Mouse (Mus musculus): ENCODE data around the gene Cep170.

The Cep170 gene

GRCm38 (mm10) chr1:176825084-176825483 lies 11.2 kb upstream of the Cep170 start:
- no peak for DNase-seq (ENCODE audit: low read depth, low spot score)

- no peak for DNase-seq (ENCODE audit: low read depth, low spot score)
Measured at GRCm38 (mm10) chr1:176824611-176825010, 10.7 kb upstream of the Cep170 start.

GRCm38 (mm10) chr1:176823889-176824288 lies 10.0 kb upstream of the Cep170 start:
- DNase-seq (ENCODE audit: low read depth, low spot score) = no peak

- DNase-seq (ENCODE audit: low read depth, low spot score) = no peak
Measured at GRCm38 (mm10) chr1:176822949-176823348, 9.1 kb upstream of the Cep170 start.

- DNase-seq (ENCODE audit: low read depth, low spot score) = no peak
Measured at GRCm38 (mm10) chr1:176821929-176822328, 8.1 kb upstream of the Cep170 start.

- peak; percentile 53 for DNase-seq (ENCODE audit: low read depth, low spot score)
Measured at GRCm38 (mm10) chr1:176818763-176819162, 4.9 kb upstream of the Cep170 start.

- DNase-seq (ENCODE audit: low read depth, low spot score) = no peak
Measured at GRCm38 (mm10) chr1:176818147-176818546, 4.3 kb upstream of the Cep170 start.

- DNase-seq (ENCODE audit: low read depth, low spot score) = no peak
Measured at GRCm38 (mm10) chr1:176816728-176817127, 2.9 kb upstream of the Cep170 start.

GRCm38 (mm10) chr1:176814591-176815062 lies 760 bp upstream of the Cep170 start, which contains the start of gene Sdccag8:
Gene Sdccag8, plus strand, starts transcription at chr1:176814660.
- DNase-seq (ENCODE audit: low read depth, low spot score) = peak; percentile 96

- peak; percentile 83 for DNase-seq (ENCODE audit: low read depth, low spot score)
Measured at GRCm38 (mm10) chr1:176813292-176814035, 403 bp downstream of the Cep170 start.

GRCm38 (mm10) chr1:176812491-176813291 lies 1.2 kb downstream of the Cep170 start:
- peak; percentile 40 for DNase-seq (ENCODE audit: low read depth, low spot score)

- DNase-seq (ENCODE audit: low read depth, low spot score) = no peak
Measured at GRCm38 (mm10) chr1:176811892-176812291, 2.0 kb downstream of the Cep170 start.

- no peak for DNase-seq (ENCODE audit: low read depth, low spot score)
Measured at GRCm38 (mm10) chr1:176810161-176810560, 3.7 kb downstream of the Cep170 start.

- peak; percentile 88 for DNase-seq (ENCODE audit: low read depth, low spot score)
Measured at GRCm38 (mm10) chr1:176800728-176801365, 13.0 kb downstream of the Cep170 start.

- no peak for DNase-seq (ENCODE audit: low read depth, low spot score)
Measured at GRCm38 (mm10) chr1:176798673-176799072, 15.2 kb downstream of the Cep170 start.

- DNase-seq (ENCODE audit: low read depth, low spot score) = peak; percentile 74
Measured at GRCm38 (mm10) chr1:176792175-176792574, 21.7 kb downstream of the Cep170 start.

- DNase-seq (ENCODE audit: low read depth, low spot score) = no peak
Measured at GRCm38 (mm10) chr1:176789326-176789725, 24.5 kb downstream of the Cep170 start.

- DNase-seq (ENCODE audit: low read depth, low spot score) = no peak
Measured at GRCm38 (mm10) chr1:176774533-176774932, 39.3 kb downstream of the Cep170 start.

- peak; percentile 13 for DNase-seq (ENCODE audit: low read depth, low spot score)
Measured at GRCm38 (mm10) chr1:176762295-176762694, 51.6 kb downstream of the Cep170 start.

- DNase-seq (ENCODE audit: low read depth, low spot score) = no peak
Measured at GRCm38 (mm10) chr1:176760673-176761072, 53.2 kb downstream of the Cep170 start.

GRCm38 (mm10) chr1:176755586-176755985 lies 58.3 kb downstream of the Cep170 start:
- no peak for DNase-seq (ENCODE audit: low read depth, low spot score)
